Mouse (Mus musculus): Measurements from ENCODE around the gene Kif2c.

DNA sequence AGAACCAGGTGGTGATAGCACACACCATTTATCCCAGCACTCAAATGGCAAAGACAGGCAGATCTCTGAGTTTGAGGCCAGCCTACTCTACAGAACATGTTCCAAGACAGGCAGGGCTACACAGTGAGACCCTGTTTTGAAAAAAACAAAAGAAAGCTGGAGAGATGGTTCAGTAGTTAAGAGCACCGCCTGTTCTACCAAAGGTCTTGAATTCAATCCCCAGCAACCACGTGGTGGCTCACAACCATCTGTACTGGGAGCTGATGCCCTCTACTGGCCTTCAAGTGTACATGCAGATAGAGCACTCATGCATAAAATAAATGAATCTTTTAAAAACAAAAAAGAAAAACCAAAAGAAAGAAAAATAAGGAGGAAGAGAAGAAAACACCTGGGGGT lies 43.2 kb downstream of the Kif2c start:
- TF ChIP-seq POLR2A (IDR thresholded peaks at IDR 0.05; ENCODE audit: low read depth, low read length): no peak
- peak; percentile 57; the same call in 1 of the 2 replicates for TF ChIP-seq CTCF (IDR thresholded peaks at IDR 0.05; ENCODE audit: extremely low read depth, insufficient read depth, insufficient read length, insufficient replicate concordance)
